Mouse (Mus musculus): Measurements from ENCODE around the gene Elfn2. TPM values are rescaled to one million over a fixed set of nuclear protein-coding genes. Genes with fewer than 3 reads are reported as not detected.

Elfn2 gene
- polyA plus RNA-seq, 1 experiment = 0.07 TPM

DNA sequence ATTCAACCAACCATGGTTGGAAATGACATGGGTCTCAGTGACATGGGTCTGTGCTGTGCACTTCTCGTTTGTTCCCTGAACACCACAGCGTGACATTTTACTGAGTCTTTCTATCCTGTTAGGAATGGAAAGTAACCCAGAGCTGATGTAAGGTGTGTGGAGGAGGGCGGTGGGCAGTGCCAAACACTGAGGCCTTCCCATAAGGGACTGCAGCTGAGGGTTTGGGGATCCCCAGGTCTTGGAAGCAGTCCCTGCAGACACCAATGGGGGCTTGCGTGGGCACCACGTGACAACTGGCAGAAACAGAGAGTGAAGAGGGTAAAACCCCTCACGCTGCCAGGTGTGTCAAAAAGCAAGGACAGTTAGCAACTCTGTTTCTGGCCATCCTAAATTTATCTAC lies 39.6 kb upstream of the Elfn2 start:
- Histone ChIP-seq H3K27me3 (ENCODE audit: control insufficient read depth, insufficient read depth, insufficient read length) (peaks cover 67% of the 10 kb centered on the region), H3ac (ENCODE audit: control insufficient read depth, insufficient read length) (no peak overlapping the region), H3K79me2 (ENCODE audit: control insufficient read depth, insufficient read depth) (no peaks in the 10 kb centered on the region), H3K4me3 (no peak overlapping the region), H3K4me2 (ENCODE audit: low read depth) (no peak overlapping the region), H3K36me3 (ENCODE audit: control insufficient read depth, insufficient read depth) (no peaks in the 10 kb centered on the region)
- TF ChIP-seq E2F4 (IDR thresholded peaks at IDR 0.05; ENCODE audit: insufficient read depth) (no peak), MAX (IDR thresholded peaks at IDR 0.05; ENCODE audit: low read depth) (no peak)

DNA sequence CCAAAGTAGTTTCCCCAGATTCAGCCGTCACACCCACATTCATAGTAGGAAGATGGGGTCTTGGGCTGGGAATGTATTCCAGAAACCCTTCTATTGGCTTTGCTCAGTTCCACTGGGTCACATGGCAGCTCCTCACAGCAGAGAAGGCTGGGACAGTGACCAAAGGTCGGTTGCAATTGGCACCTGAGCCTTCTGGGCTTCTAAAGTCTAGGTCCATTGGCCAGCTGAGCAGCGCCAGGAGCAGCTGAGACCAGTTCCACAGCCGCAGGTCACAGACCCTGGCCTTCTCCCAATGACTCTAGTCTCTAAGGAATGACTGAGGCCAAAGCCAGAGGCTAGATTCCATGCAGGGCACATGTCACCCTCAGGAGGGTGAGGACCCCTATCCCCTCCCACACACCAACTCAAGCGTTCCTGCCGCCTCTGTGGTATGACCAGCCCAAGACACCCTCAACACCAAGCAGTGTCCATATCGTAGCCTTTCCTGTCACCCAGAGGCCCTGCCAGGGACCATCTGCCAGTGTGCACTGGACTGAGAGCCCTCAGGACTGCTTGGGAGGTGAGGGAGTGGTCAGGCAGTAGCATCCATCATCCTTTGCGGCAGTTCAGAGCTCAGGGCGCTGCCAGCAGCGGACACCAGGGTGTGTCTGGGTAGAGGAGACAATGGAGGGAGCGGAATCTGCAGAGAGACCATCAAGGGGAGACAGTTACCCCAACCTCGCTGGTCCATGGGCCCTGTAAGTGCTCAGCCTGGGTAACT lies 37.6 kb upstream of the Elfn2 start:
- Histone ChIP-seq H3ac (ENCODE audit: control insufficient read depth, insufficient read length) (no peak overlapping the region), H3K36me3 (ENCODE audit: control insufficient read depth, insufficient read depth) (no peaks in the 10 kb centered on the region)
- TF ChIP-seq POLR2A (IDR thresholded peaks at IDR 0.05; ENCODE audit: insufficient read length, low read depth) (no peak), MAX (IDR thresholded peaks at IDR 0.05; ENCODE audit: low read depth) (no peak), MYOD1 (IDR thresholded peaks at IDR 0.05; ENCODE audit: control insufficient read depth in 1 of 3, insufficient read length in 2 of 3, low read depth in 2 of 3) (no peak), CEBPB (IDR thresholded peaks at IDR 0.05; ENCODE audit: insufficient read depth, poor library complexity, severe bottlenecking) (no peak), TCF3 (IDR thresholded peaks at IDR 0.05; ENCODE audit: insufficient read length, low read depth) (no peak), POLR2AphosphoS2 (IDR thresholded peaks at IDR 0.05; ENCODE audit: insufficient read length, low read depth) (no peak), REST (IDR thresholded peaks at IDR 0.05; ENCODE audit: insufficient read depth, insufficient read length) (no peak)

DNA sequence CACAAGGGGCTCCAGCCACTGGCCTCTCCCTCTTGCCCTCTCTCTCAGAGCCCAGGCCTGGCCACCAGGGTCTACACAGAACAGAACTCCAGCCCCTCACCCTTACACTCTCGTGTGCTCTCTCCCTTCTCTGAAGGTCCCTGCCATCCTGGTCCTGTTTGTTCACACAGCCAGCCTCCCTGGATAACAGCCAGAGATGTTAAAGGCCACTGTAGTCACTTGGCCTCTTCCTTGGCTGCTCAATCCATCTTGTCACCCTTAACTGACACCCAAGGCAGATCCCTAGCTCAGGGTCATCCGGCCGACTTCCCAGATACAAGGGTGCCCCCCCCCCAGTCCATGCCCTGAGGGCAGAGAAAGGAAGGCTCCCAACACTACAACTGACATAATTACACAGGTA lies 36.7 kb upstream of the Elfn2 start:
- Histone ChIP-seq H3K27me3 (ENCODE audit: control insufficient read depth, insufficient read depth, insufficient read length) (peaks cover 40% of the 10 kb centered on the region), H3K4me2 (ENCODE audit: low read depth) (no peak overlapping the region), H3K4me3 (no peak overlapping the region), H3K36me3 (ENCODE audit: control insufficient read depth, insufficient read depth) (no peaks in the 10 kb centered on the region), H3ac (ENCODE audit: control insufficient read depth, insufficient read length) (no peak overlapping the region), H3K79me2 (ENCODE audit: control insufficient read depth, insufficient read depth) (no peaks in the 10 kb centered on the region)
- TF ChIP-seq USF1 (IDR thresholded peaks at IDR 0.05; ENCODE audit: low read depth) (no peak), MYOG (IDR thresholded peaks at IDR 0.05; ENCODE audit: control insufficient read depth in 1 of 3, insufficient read depth in 1 of 3, insufficient read length in 2 of 3, low read depth in 2 of 3) (no peak), POLR2AphosphoS2 (IDR thresholded peaks at IDR 0.05; ENCODE audit: insufficient read length, low read depth) (no peak), E2F4 (IDR thresholded peaks at IDR 0.05; ENCODE audit: insufficient read depth) (no peak), SRF (IDR thresholded peaks at IDR 0.05; ENCODE audit: control insufficient read depth, insufficient read length, low read depth) (no peak), CEBPB (IDR thresholded peaks at IDR 0.05; ENCODE audit: insufficient read depth, poor library complexity, severe bottlenecking) (no peak), POLR2A (IDR thresholded peaks at IDR 0.05; ENCODE audit: insufficient read length, low read depth) (no peak)

More for the DNA sequence above, 37.6 kb upstream of the Elfn2 start:
- Histone ChIP-seq H3K4me2 (ENCODE audit: low read depth) (no peak overlapping the region), H3K27me3 (ENCODE audit: control insufficient read depth, insufficient read depth, insufficient read length) (peaks cover 49% of the 10 kb centered on the region), H3K79me2 (ENCODE audit: control insufficient read depth, insufficient read depth) (no peaks in the 10 kb centered on the region), H3K4me3 (no peak overlapping the region)

DNA sequence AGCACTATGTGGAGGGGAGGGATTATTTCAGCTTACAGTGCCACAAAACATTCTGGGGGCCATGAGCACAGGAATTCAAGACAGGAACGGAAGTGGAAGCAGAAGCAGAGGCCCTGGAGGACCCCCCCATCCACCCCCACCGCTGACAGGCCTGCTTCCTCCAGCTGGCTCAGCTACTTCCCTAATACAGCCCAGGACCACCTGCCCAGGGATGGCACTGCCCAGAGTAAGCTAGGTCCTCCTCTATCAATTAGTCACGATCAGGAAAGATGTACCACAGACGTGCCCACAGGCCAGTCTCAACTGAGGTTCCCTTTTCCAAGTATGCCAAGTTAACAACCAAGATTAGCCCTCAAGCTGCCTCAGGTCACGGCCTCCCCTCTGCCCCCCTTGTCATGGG lies 35.6 kb upstream of the Elfn2 start:
- Histone ChIP-seq H3K4me3 (no peak overlapping the region), H3ac (ENCODE audit: control insufficient read depth, insufficient read length) (no peak overlapping the region), H3K27me3 (ENCODE audit: control insufficient read depth, insufficient read depth, insufficient read length) (peaks cover 29% of the 10 kb centered on the region), H3K36me3 (ENCODE audit: control insufficient read depth, insufficient read depth) (no peaks in the 10 kb centered on the region), H3K79me2 (ENCODE audit: control insufficient read depth, insufficient read depth) (no peaks in the 10 kb centered on the region), H3K4me2 (ENCODE audit: low read depth) (no peak overlapping the region)
- TF ChIP-seq CEBPB (IDR thresholded peaks at IDR 0.05; ENCODE audit: insufficient read depth, poor library complexity, severe bottlenecking) = no peak
- no peak for TF ChIP-seq SRF (IDR thresholded peaks at IDR 0.05; ENCODE audit: control insufficient read depth, insufficient read length, low read depth)
- no peak for TF ChIP-seq MAX (IDR thresholded peaks at IDR 0.05; ENCODE audit: low read depth)
- no peak for TF ChIP-seq TCF3 (IDR thresholded peaks at IDR 0.05; ENCODE audit: insufficient read length, low read depth)
- no peak for TF ChIP-seq MYOG (IDR thresholded peaks at IDR 0.05; ENCODE audit: control insufficient read depth in 1 of 3, insufficient read depth in 1 of 3, insufficient read length in 2 of 3, low read depth in 2 of 3)

DNA sequence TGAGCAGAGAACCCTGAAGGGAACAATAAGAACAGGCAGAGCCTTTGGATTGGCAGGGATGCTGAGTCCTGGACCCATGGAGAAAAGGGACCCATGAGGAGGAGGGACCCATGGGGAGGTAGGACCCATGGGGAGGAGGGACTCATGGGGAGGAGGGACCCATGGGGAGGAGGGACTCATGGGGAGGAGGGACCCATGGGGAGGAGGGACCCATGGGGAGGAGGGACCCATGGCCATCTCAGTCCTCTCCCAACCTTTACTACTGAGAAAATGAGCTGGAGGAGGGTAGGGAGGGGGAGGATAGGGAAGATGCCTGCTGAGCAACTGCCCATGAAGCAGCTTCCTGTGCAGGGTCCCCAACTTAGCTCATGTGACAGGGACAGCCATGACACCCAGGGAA lies 34.4 kb upstream of the Elfn2 start:
- H3K36me3 ChIP-seq (ENCODE audit: control insufficient read depth, insufficient read depth) = no peaks in the 10 kb centered on the region
- H3K27me3 ChIP-seq (ENCODE audit: control insufficient read depth, insufficient read depth, insufficient read length) = peaks cover 22% of the 10 kb centered on the region
- no peak for TF ChIP-seq POLR2A (IDR thresholded peaks at IDR 0.05; ENCODE audit: insufficient read length, low read depth)
- TF ChIP-seq MYOG (IDR thresholded peaks at IDR 0.05; ENCODE audit: control insufficient read depth in 1 of 3, insufficient read depth in 1 of 3, insufficient read length in 2 of 3, low read depth in 2 of 3) = no peak
- no peak for TF ChIP-seq MYOD1 (IDR thresholded peaks at IDR 0.05; ENCODE audit: control insufficient read depth in 1 of 3, insufficient read length in 2 of 3, low read depth in 2 of 3)
- TF ChIP-seq USF1 (IDR thresholded peaks at IDR 0.05; ENCODE audit: low read depth) = no peak
- no peak for TF ChIP-seq TCF12 (IDR thresholded peaks at IDR 0.05; ENCODE audit: insufficient read depth, poor library complexity, severe bottlenecking)
- TF ChIP-seq MAX (IDR thresholded peaks at IDR 0.05; ENCODE audit: low read depth) = no peak
- no peak for TF ChIP-seq REST (IDR thresholded peaks at IDR 0.05; ENCODE audit: insufficient read depth, insufficient read length)
- no peak for TF ChIP-seq TCF3 (IDR thresholded peaks at IDR 0.05; ENCODE audit: insufficient read length, low read depth)
- no peak overlapping the region for H3K4me3 ChIP-seq
- no peak overlapping the region for H3ac ChIP-seq (ENCODE audit: control insufficient read depth, insufficient read length)
- H3K79me2 ChIP-seq (ENCODE audit: control insufficient read depth, insufficient read depth) = no peaks in the 10 kb centered on the region
- no peak overlapping the region for H3K4me2 ChIP-seq (ENCODE audit: low read depth)
